Mouse (Mus musculus) left cerebral cortex, adult 2 months (tissue): ENCODE results near the gene Ifit1bl2. TPM values are rescaled to one million over a fixed set of nuclear protein-coding genes. Genes with fewer than 3 reads are reported as not detected.

Source experiments
- DNase-seq, 2 experiments: peaks; one replicate each; pipeline ENCODE4 v3.0.0; 2021 to 2022; ENCODE audit warnings: low spot score in 2 of 2, mixed read lengths in 1 of 2; ENCODE audit errors: extremely low spot score in 1 of 2
- H3K27ac ChIP-seq: fragments of 200-600 bp; 2 replicates; pipeline ENCODE4 v1.8.1; 2022
- H3K4me3 ChIP-seq: fragments of 200-600 bp; 2 replicates; pipeline ENCODE4 v1.8.1; 2022
- CTCF ChIP-seq: fragments of 200-600 bp; IDR thresholded peaks from 2 replicates; pipeline ENCODE4 v1.8.1; 2022; ENCODE audit warnings: antibody characterized with exemption, mild to moderate bottlenecking, moderate library complexity
- intact Hi-C: fragments of 180-260 bp; cut with DNase I; formaldehyde crosslinking; loops from one replicate; pipeline ENCODE4 v1.15.1; 2025
- total RNA-seq, 2 experiments: library from RNA; stranded (reverse); gene quantifications; 2 replicates each; pipeline ENCODE4 v1.2.3; 2021

The Ifit1bl2 gene
- total RNA-seq, 2 experiments from 2014 or later, result 0.47 to 0.88 TPM

DNA sequence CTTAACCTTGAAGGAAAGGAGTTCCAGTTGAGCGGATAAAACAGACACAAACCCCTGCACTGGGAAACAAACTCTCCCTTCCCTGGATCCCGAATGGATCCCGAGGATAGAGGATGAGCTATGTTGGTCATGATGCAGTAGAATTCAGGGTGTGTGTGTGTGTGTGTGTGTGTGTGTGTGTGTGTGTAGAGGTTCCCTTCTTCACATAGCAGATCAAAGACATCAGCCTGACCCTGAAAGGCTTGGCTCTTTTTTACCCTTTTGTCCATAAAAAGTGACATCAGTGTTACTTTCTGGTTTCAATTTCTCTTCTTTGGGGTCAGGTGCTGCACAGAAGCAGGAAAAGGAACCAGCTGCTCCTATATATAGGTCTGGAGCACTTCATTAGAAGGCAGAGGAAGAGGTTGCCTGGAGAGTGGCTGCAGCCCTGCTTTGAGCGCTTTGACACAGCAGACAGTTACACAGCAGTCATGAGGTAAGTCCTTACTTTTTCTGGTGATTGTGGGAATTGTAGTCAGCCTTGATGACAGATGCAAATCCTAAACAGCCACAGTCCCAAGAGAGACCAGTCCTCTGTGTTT is 70.6 kb downstream of the Ifit1bl2 start:
- DNase-seq, result no peak
- intact Hi-C loops, result no loop called here
- no peak for TF ChIP-seq CTCF
- H3K4me3 ChIP-seq, result no peak overlapping the region
- no peak overlapping the region for H3K27ac ChIP-seq

GRCm38 (mm10) chr19:34568988-34569895 is 71.3 kb downstream of the Ifit1bl2 start:
- TF ChIP-seq CTCF, result no peak
- H3K27ac ChIP-seq, result no peak overlapping the region
- DNase-seq, result no peak
- intact Hi-C loops, result no loop called here
- H3K4me3 ChIP-seq, result no peak overlapping the region

Other genes starting within 250 kb of the Ifit1bl2 start
- under 1 TPM; 0.58 to 0.75 TPM for gene Ch25h, start 165.6 kb downstream of the Ifit1bl2 start, total RNA-seq
- gene Lipa, start 113.3 kb downstream of the Ifit1bl2 start, total RNA-seq, result 10 to 100 TPM; 15.3 to 17.5 TPM
- gene Ifit2, start 90.0 kb downstream of the Ifit1bl2 start, total RNA-seq, result 1 to 10 TPM; 7.1 to 8.2 TPM
- 1 to 10 TPM; 4.5 to 4.7 TPM for gene Ifit3, start 57.2 kb downstream of the Ifit1bl2 start, total RNA-seq
- gene Ifit1bl1, start 38.8 kb downstream of the Ifit1bl2 start, total RNA-seq, result 1 to 10 TPM; 1.9 to 2.4 TPM
- gene Ifit3b, start 32.8 kb downstream of the Ifit1bl2 start, total RNA-seq, result 1 to 10 TPM; 1.9 to 2.8 TPM
- gene Ifit1, start 128 bp upstream of the Ifit1bl2 start, total RNA-seq, result 1 to 10 TPM in 1 of 2 experiments, under 1 TPM in 1; 0.61 to 1.1 TPM
- gene Slc16a12, start 106.5 kb upstream of the Ifit1bl2 start, total RNA-seq, result 1 to 10 TPM; 1.8 to 3.5 TPM
- 10 to 100 TPM; 23.8 to 24.0 TPM for gene Pank1, start 238.7 kb upstream of the Ifit1bl2 start, total RNA-seq